Mouse (Mus musculus) MEL (cell line): ENCODE results near the gene Cd300c2. TPM values are rescaled to one million over a fixed set of nuclear protein-coding genes. Genes with fewer than 3 reads are reported as not detected.
"Not testable (repeated sequence)": the region's sequence is repeated elsewhere in the genome, so short reads cannot be mapped to it uniquely, and the experiment has no call there.

Experiments used
- DNase-seq: peaks from one replicate; pipeline ENCODE4 v3.0.0; 2011; ENCODE audit warnings: low read depth, low spot score
- H3K27ac ChIP-seq: 2 replicates; pipeline ENCODE4 v1.5.1; 2012; ENCODE audit warnings: low read depth, mild to moderate bottlenecking, control low read depth, low read length, moderate library complexity; ENCODE audit not compliant: control insufficient read depth
- H3K27me3 ChIP-seq, 2 experiments: fragments of 150-350 bp in 1 of 2; sonication (generic) in 1 of 2; 2 replicates each; pipeline ENCODE4 v1.6.1; 2012; ENCODE audit warnings: low read length in 2 of 2, mild to moderate bottlenecking in 2 of 2, improper control_type of control experiment in 1 of 2, moderate library complexity in 1 of 2; ENCODE audit not compliant: insufficient read depth in 2 of 2, control insufficient read depth in 1 of 2
- H3K36me3 ChIP-seq, 2 experiments: 2 replicates each; pipeline ENCODE4 v1.6.1; 2012 to 2014; ENCODE audit warnings: low read length in 2 of 2, improper control_type of control experiment in 1 of 2, inconsistent platforms in 1 of 2, mild to moderate bottlenecking in 1 of 2; ENCODE audit not compliant: insufficient read depth in 2 of 2, control insufficient read depth in 1 of 2
- H3K4me1 ChIP-seq, 2 experiments: fragments of 150-350 bp in 1 of 2; sonication (generic) in 1 of 2; 2 replicates each; pipeline ENCODE4 v1.6.1; 2012; ENCODE audit warnings: low read length in 2 of 2, improper control_type of control experiment in 1 of 2, mild to moderate bottlenecking in 1 of 2; ENCODE audit not compliant: insufficient read depth in 2 of 2, control insufficient read depth in 1 of 2
- H3K4me3 ChIP-seq, 2 experiments: fragments of 150-350 bp in 1 of 2; sonication (generic) in 1 of 2; 2 replicates each; pipeline ENCODE4 v1.5.1; 2012; ENCODE audit warnings: low read depth in 2 of 2, low read length in 2 of 2, mild to moderate bottlenecking in 2 of 2, moderate library complexity in 2 of 2, control low read depth in 1 of 2, improper control_type of control experiment in 1 of 2; ENCODE audit not compliant: control insufficient read depth in 1 of 2, insufficient read depth in 1 of 2
- H3K79me2 ChIP-seq: 2 replicates; pipeline ENCODE4 v1.6.1; 2012; ENCODE audit warnings: mild to moderate bottlenecking, low read length, moderate library complexity; ENCODE audit not compliant: control insufficient read depth, poor library complexity, insufficient read depth
- H3K9ac ChIP-seq: 2 replicates; pipeline ENCODE4 v1.6.1; 2012; ENCODE audit warnings: low read depth, mild to moderate bottlenecking, control low read depth, low read length, moderate library complexity; ENCODE audit not compliant: control insufficient read depth, poor library complexity, severe bottlenecking
- H3K9me3 ChIP-seq: fragments of 150-350 bp; sonication (generic); replicated peaks from 2 replicates; pipeline ENCODE4 v1.6.1; 2012; ENCODE audit warnings: mild to moderate bottlenecking, low read length, improper control_type of control experiment, moderate library complexity; ENCODE audit not compliant: insufficient read depth
- CTCF ChIP-seq, 3 experiments: IDR thresholded peaks in 2 of 3; conservative IDR thresholded peaks in 1 of 3; 2 replicates each; pipeline ENCODE4 v1.5.1; 2011 to 2012; ENCODE audit warnings: low read length in 3 of 3, low read depth in 2 of 3, mild to moderate bottlenecking in 2 of 3, improper control_type of control experiment in 1 of 3, inconsistent platforms in 1 of 3, mixed read lengths in 1 of 3, moderate library complexity in 1 of 3; ENCODE audit not compliant: control insufficient read depth in 1 of 3, insufficient read depth in 1 of 3, poor library complexity in 1 of 3, severe bottlenecking in 1 of 3
- E2F4 ChIP-seq: IDR thresholded peaks from 2 replicates; pipeline ENCODE4 v1.6.1; 2011; ENCODE audit warnings: low read depth, low read length, improper control_type of control experiment, borderline replicate concordance
- EP300 ChIP-seq, 2 experiments: IDR thresholded peaks; 2 replicates each; pipeline ENCODE4 v1.6.1; 2011; ENCODE audit warnings: improper control_type of control experiment in 2 of 2, low read length in 2 of 2, low read depth in 1 of 2, mild to moderate bottlenecking in 1 of 2
- HCFC1 ChIP-seq: IDR thresholded peaks from 2 replicates; pipeline ENCODE4 v1.6.1; 2012; ENCODE audit warnings: low read depth, mild to moderate bottlenecking, inconsistent platforms, low read length, improper control_type of control experiment, moderate library complexity
- MAFK ChIP-seq: IDR thresholded peaks from 2 replicates; pipeline ENCODE4 v1.6.1; 2011; ENCODE audit warnings: low read depth, mild to moderate bottlenecking, low read length, improper control_type of control experiment, borderline replicate concordance
- MAZ ChIP-seq: IDR thresholded peaks from 2 replicates; pipeline ENCODE4 v1.6.1; 2012; ENCODE audit warnings: low read depth, mild to moderate bottlenecking, inconsistent platforms, low read length, improper control_type of control experiment
- NELFE ChIP-seq: IDR thresholded peaks from 2 replicates; pipeline ENCODE4 v1.6.1; 2011; ENCODE audit warnings: low read depth, low read length, improper control_type of control experiment
- NRF1 ChIP-seq: IDR thresholded peaks from 2 replicates; pipeline ENCODE4 v1.6.1; 2014; ENCODE audit warnings: low read depth, mild to moderate bottlenecking, inconsistent platforms, low read length, improper control_type of control experiment, moderate library complexity; ENCODE audit not compliant: poor library complexity, insufficient read depth, severe bottlenecking
- POLR2AphosphoS5 ChIP-seq: IDR thresholded peaks from 2 replicates; pipeline ENCODE4 v1.6.1; 2012; ENCODE audit warnings: low read depth, borderline replicate concordance, mild to moderate bottlenecking, inconsistent platforms, low read length, moderate library complexity, mixed read lengths
- TBP ChIP-seq: IDR thresholded peaks from 2 replicates; pipeline ENCODE4 v1.8.0; 2011; ENCODE audit warnings: low read depth, low read length, improper control_type of control experiment
- TCF12 ChIP-seq: IDR thresholded peaks from 2 replicates; pipeline ENCODE4 v1.6.1; 2014; ENCODE audit warnings: low read depth, mild to moderate bottlenecking, inconsistent platforms, low read length, improper control_type of control experiment, moderate library complexity
- USF1 ChIP-seq: IDR thresholded peaks from 2 replicates; pipeline ENCODE4 v1.6.1; 2014; ENCODE audit warnings: low read depth, mild to moderate bottlenecking, inconsistent platforms, low read length, improper control_type of control experiment, moderate library complexity
- ZMIZ1 ChIP-seq: IDR thresholded peaks from 2 replicates; pipeline ENCODE4 v1.6.1; 2012; ENCODE audit warnings: low read depth, mild to moderate bottlenecking, inconsistent platforms, low read length, improper control_type of control experiment, moderate library complexity
- polyA plus RNA-seq, 2 experiments: library from polyadenylated mRNA; stranded (reverse) in 1 of 2; unstranded in 1 of 2; fragments of >175 nt in 1 of 2; fragments of >200 nt in 1 of 2; gene quantifications; 2 replicates each; pipeline versions ENCODE4 v1.2.1 to v1.2.4; 2012; ENCODE audit warnings: low replicate concordance in 2 of 2, low read depth in 1 of 2; ENCODE audit not compliant: insufficient read length in 2 of 2, insufficient read depth in 1 of 2, missing spikeins in 1 of 2
- total RNA-seq: library from RNA; depleted of rRNA; stranded (reverse); fragments of 300-350 nt; gene quantifications from 2 replicates; pipeline ENCODE4 v1.2.3, GENCODE M21; 2012

Cd300c2 gene
- total and polyA plus RNA-seq, 3 experiments = not detected

DNA sequence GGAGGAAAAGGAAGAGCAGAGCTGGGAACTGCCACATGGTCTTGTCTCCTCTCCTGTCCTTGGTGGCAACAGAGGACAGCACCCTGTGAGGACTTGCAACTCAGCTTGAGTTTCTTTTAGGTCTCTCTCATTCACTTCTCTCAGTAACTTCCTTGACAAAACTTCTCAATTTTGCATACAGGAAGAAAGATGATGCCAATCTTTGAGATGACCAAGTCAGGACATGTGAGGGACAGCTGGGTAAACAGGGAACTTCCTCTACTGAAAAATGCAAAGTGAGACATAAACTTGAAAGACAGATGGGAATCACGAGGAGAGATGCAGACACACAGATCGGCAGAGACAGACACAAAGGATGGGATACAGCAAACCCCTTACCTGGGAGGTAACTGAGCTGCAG is 46.6 kb upstream of the Cd300c2 start, which contains the start of gene Cd300ld3:
Cd300ld3 (minus strand) TSS at position 151 of the 400 bp plus-strand sequence.
- no peaks in the 10 kb centered on the region for H3K79me2 ChIP-seq
- no peaks in the 10 kb centered on the region for H3K4me1 ChIP-seq
- H3K27me3 ChIP-seq = no peaks in the 10 kb centered on the region
- H3K9me3 ChIP-seq = no peaks in the 10 kb centered on the region
- DNase-seq = no peak
- H3K36me3 ChIP-seq = no peaks in the 10 kb centered on the region
- no peak within 1 kb of the TSS for H3K9ac ChIP-seq
- TF ChIP-seq NELFE (no peak), TBP (no peak), EP300 (IDR thresholded peaks at IDR 0.05; ENCODE audit: low read depth in 1 of 2, low read length in 2 of 2) (no peak), NRF1 (no peak), HCFC1 (no peak), MAFK (no peak), E2F4 (no peak), USF1 (no peak), MAZ (no peak), TCF12 (no peak), ZMIZ1 (no peak), CTCF (IDR thresholded peaks at IDR 0.05 in 2 of 3, conservative IDR thresholded peaks at IDR 0.05 in 1 of 3; ENCODE audit: control insufficient read depth in 1 of 3, insufficient read depth in 1 of 3, low read depth in 2 of 3, low read length in 3 of 3, poor library complexity in 1 of 3, severe bottlenecking in 1 of 3) (no peak), POLR2AphosphoS5 (no peak)
- H3K27ac ChIP-seq = no peak within 1 kb of the TSS
- H3K4me3 ChIP-seq = no peak within 1 kb of the TSS

DNA sequence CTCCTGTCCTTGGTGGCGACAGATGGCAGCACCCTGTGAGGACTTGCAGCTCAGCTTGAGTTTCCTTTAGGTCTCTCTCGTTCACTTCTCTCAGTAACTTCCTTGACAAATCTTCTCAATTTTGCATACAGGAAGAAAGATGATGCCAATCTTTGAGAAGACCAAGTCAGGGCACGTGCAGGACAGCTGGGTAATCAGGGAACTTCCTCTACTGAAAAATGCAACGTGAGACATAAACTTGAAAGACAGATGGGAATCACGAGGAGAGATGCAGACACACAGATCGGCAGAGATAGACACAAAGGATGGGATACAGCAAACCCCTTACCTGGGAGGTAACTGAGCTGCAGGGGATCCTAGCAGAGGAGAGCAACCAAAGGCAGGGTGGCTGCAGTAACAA is 36.0 kb upstream of the Cd300c2 start, which contains the start of gene Cd300ld5:
Cd300ld5 (minus strand) TSS at position 101 of the 400 bp plus-strand sequence.
- H3K9ac ChIP-seq, H3K36me3 ChIP-seq, DNase-seq, H3K27ac ChIP-seq, H3K9me3 ChIP-seq, H3K4me3 ChIP-seq, H3K4me1 ChIP-seq, H3K27me3 ChIP-seq, H3K79me2 ChIP-seq: not testable (repeated sequence)

DNA sequence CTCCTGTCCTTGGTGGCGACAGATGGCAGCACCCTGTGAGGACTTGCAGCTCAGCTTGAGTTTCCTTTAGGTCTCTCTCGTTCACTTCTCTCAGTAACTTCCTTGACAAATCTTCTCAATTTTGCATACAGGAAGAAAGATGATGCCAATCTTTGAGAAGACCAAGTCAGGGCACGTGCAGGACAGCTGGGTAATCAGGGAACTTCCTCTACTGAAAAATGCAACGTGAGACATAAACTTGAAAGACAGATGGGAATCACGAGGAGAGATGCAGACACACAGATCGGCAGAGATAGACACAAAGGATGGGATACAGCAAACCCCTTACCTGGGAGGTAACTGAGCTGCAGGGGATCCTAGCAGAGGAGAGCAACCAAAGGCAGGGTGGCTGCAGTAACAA is 25.2 kb upstream of the Cd300c2 start, which contains the start of gene Cd300ld4:
Cd300ld4 (minus strand) TSS at position 101 of the 400 bp plus-strand sequence.
- not testable (repeated sequence) for H3K9ac ChIP-seq, DNase-seq, H3K4me1 ChIP-seq, H3K27ac ChIP-seq, H3K36me3 ChIP-seq, H3K9me3 ChIP-seq, H3K4me3 ChIP-seq, H3K27me3 ChIP-seq, H3K79me2 ChIP-seq

DNA sequence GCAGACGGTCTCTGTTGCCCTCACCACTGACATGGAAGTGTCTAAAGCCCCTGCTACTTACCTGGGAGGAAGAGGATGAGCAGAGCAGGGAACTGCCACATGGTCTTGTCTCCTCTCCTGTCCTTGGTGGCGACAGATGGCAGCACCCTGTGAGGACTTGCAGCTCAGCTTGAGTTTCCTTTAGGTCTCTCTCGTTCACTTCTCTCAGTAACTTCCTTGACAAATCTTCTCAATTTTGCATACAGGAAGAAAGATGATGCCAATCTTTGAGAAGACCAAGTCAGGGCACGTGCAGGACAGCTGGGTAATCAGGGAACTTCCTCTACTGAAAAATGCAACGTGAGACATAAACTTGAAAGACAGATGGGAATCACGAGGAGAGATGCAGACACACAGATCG is 14.4 kb upstream of the Cd300c2 start, which contains the start of gene Cd300ld2:
Cd300ld2 (minus strand) TSS at position 101 of the 400 bp plus-strand sequence.
- DNase-seq, H3K27ac ChIP-seq, H3K36me3 ChIP-seq, H3K9me3 ChIP-seq, H3K27me3 ChIP-seq, H3K9ac ChIP-seq, H3K4me3 ChIP-seq, H3K4me1 ChIP-seq, H3K79me2 ChIP-seq: not testable (repeated sequence)
